Mouse (Mus musculus) hindbrain, embryonic 12.5 days (tissue): ENCODE results near the gene Pla2g2d. TPM values are rescaled to one million over a fixed set of nuclear protein-coding genes. Genes with fewer than 3 reads are reported as not detected.
"Not testable (repeated sequence)": the region's sequence is repeated elsewhere in the genome, so short reads cannot be mapped to it uniquely, and the experiment has no call there.

ENCODE experiments used
- ATAC-seq: fragments of 200-750 bp; cut with Nextera tagmentation; 2 replicates; pipeline ENCODE4 v1.8.0; 2017; ENCODE audit warnings: moderate TSS enrichment; ENCODE audit not compliant: low FRiP score
- H3K27ac ChIP-seq: fragments of 300-500 bp; sonication (generic); 2 replicates; pipeline ENCODE4 v1.5.1; 2016; ENCODE audit warnings: mild to moderate bottlenecking
- H3K27me3 ChIP-seq: fragments of 300-500 bp; sonication (generic); 2 replicates; pipeline ENCODE4 v1.6.1; 2016; ENCODE audit warnings: mild to moderate bottlenecking
- H3K36me3 ChIP-seq: fragments of 300-500 bp; sonication (generic); 2 replicates; pipeline ENCODE4 v1.6.1; 2016; ENCODE audit warnings: mild to moderate bottlenecking
- H3K4me1 ChIP-seq: fragments of 300-500 bp; sonication (generic); 2 replicates; pipeline ENCODE4 v1.6.1; 2016
- H3K4me2 ChIP-seq: fragments of 300-500 bp; sonication (generic); replicated peaks from 2 replicates; pipeline ENCODE4 v1.6.1; 2016; ENCODE audit warnings: mild to moderate bottlenecking
- H3K4me3 ChIP-seq: fragments of 300-500 bp; sonication (generic); 2 replicates; pipeline ENCODE4 v1.5.1; 2016; ENCODE audit warnings: mild to moderate bottlenecking
- H3K9ac ChIP-seq: fragments of 300-500 bp; sonication (generic); 2 replicates; pipeline ENCODE4 v1.6.1; 2016; ENCODE audit warnings: mild to moderate bottlenecking, moderate library complexity
- H3K9me3 ChIP-seq: fragments of 300-500 bp; sonication (generic); replicated peaks from 2 replicates; pipeline ENCODE4 v1.6.1; 2016; ENCODE audit warnings: mild to moderate bottlenecking
- WGBS: fragments of 180-500 bp; shearing (Covaris S2); methylation state at CpG from one replicate; pipeline ENCODE4 v1.1.7; 2016; 5-methylcytosine and 5-hydroxymethylcytosine counted together
- polyA plus RNA-seq: library from polyadenylated mRNA; unstranded; fragments of >200 nt; fragmentation: Nextera tagmentation; extraction: Ambion mirVana; gene quantifications from 2 replicates; pipeline ENCODE4 v1.2.1, GENCODE M21; 2016

Pla2g2d gene
- polyA plus RNA-seq, 1 experiment from 2014 or later, result 0.61 TPM

GRCm38 (mm10) chr4:138806920-138807541, 31.5 kb downstream of the Pla2g2d start:
- Histone ChIP-seq H3K9me3 (no peaks in the 10 kb centered on the region), H3K4me2 (no peak overlapping the region), H3K27ac (no peak overlapping the region), H3K4me1 (peaks cover 3% of the 10 kb centered on the region), H3K27me3 (no peaks in the 10 kb centered on the region), H3K36me3 (no peaks in the 10 kb centered on the region), H3K4me3 (no peak overlapping the region), H3K9ac (no peak overlapping the region)
- ATAC-seq, result no peak
- 71% methylated on average over 7 of the region's 7 CpGs for WGBS

- ATAC-seq, result no peak
- Histone ChIP-seq H3K9ac (no peak overlapping the region), H3K9me3 (no peaks in the 10 kb centered on the region), H3K36me3 (no peaks in the 10 kb centered on the region), H3K4me1 (no peaks in the 10 kb centered on the region), H3K27me3 (no peaks in the 10 kb centered on the region; the same call in 1 of the 2 replicates), H3K4me2 (no peak overlapping the region), H3K4me3 (no peak overlapping the region), H3K27ac (no peak overlapping the region)
- WGBS, result 84% methylated on average over 9 of the region's 9 CpGs
Measured at GRCm38 (mm10) chr4:138816166-138816565, 40.6 kb downstream of the Pla2g2d start.

GRCm38 (mm10) chr4:138817736-138818135, 42.2 kb downstream of the Pla2g2d start:
- Histone ChIP-seq H3K4me2 (no peak overlapping the region), H3K36me3 (no peaks in the 10 kb centered on the region), H3K4me3 (no peak overlapping the region), H3K27me3 (no peaks in the 10 kb centered on the region; the same call in 1 of the 2 replicates), H3K27ac (no peak overlapping the region), H3K4me1 (no peaks in the 10 kb centered on the region), H3K9me3 (no peaks in the 10 kb centered on the region), H3K9ac (no peak overlapping the region)
- no peak for ATAC-seq
- whole genome bisulfite sequencing, result 84% methylated on average over 6 of the region's 6 CpGs

- Histone ChIP-seq H3K27me3 (no peaks in the 10 kb centered on the region), H3K36me3 (no peaks in the 10 kb centered on the region), H3K4me1 (no peaks in the 10 kb centered on the region), H3K9ac (no peak overlapping the region; the same call in 1 of the 2 replicates), H3K4me2 (no peak overlapping the region), H3K4me3 (no peak overlapping the region), H3K27ac (no peak overlapping the region), H3K9me3 (0 out of 2 replicates have a peak, but pooled peaks cover 7% of the 10 kb centered on the region)
- 52% methylated on average over 8 of the region's 8 CpGs for WGBS
- no peak for ATAC-seq
Measured at GRCm38 (mm10) chr4:138819101-138819500, 43.6 kb downstream of the Pla2g2d start.

- Histone ChIP-seq H3K36me3 (no peaks in the 10 kb centered on the region), H3K27me3 (no peaks in the 10 kb centered on the region), H3K9ac (no peak overlapping the region), H3K9me3 (0 out of 2 replicates have a peak, but pooled peaks cover 7% of the 10 kb centered on the region), H3K27ac (no peak overlapping the region), H3K4me3 (no peak overlapping the region), H3K4me2 (no peak overlapping the region), H3K4me1 (no peaks in the 10 kb centered on the region)
- 88% methylated on average over 2 of the region's 2 CpGs for WGBS
- no peak for ATAC-seq
Measured at GRCm38 (mm10) chr4:138821036-138821435, 45.5 kb downstream of the Pla2g2d start.

- H3K4me3 ChIP-seq, H3K27ac ChIP-seq, H3K9ac ChIP-seq, ATAC-seq, H3K9me3 ChIP-seq, H3K4me2 ChIP-seq, H3K27me3 ChIP-seq, H3K4me1 ChIP-seq, H3K36me3 ChIP-seq: not testable (repeated sequence)
- WGBS, result 77% methylated on average over 2 of the region's 2 CpGs
Measured at GRCm38 (mm10) chr4:138824161-138824560, 48.6 kb downstream of the Pla2g2d start.

GRCm38 (mm10) chr4:138824660-138825059, 49.1 kb downstream of the Pla2g2d start:
- Histone ChIP-seq H3K4me2 (no peak overlapping the region), H3K36me3 (no peaks in the 10 kb centered on the region), H3K4me1 (no peaks in the 10 kb centered on the region), H3K27ac (no peak overlapping the region), H3K27me3 (no peaks in the 10 kb centered on the region), H3K9me3 (0 out of 2 replicates have a peak, but pooled peaks cover 7% of the 10 kb centered on the region), H3K9ac (no peak overlapping the region), H3K4me3 (no peak overlapping the region)
- WGBS, result 81% methylated on average over 2 of the region's 2 CpGs
- no peak for ATAC-seq

GRCm38 (mm10) chr4:138825751-138826567, 50.4 kb downstream of the Pla2g2d start:
- Histone ChIP-seq H3K4me3 (no peak overlapping the region), H3K9me3 (0 out of 2 replicates have a peak, but pooled peaks cover 7% of the 10 kb centered on the region), H3K4me1 (no peaks in the 10 kb centered on the region), H3K4me2 (no peak overlapping the region), H3K27me3 (no peaks in the 10 kb centered on the region), H3K36me3 (no peaks in the 10 kb centered on the region), H3K27ac (no peak overlapping the region), H3K9ac (no peak overlapping the region)
- no peak for ATAC-seq
- 59% methylated on average over 18 of the region's 18 CpGs for WGBS

GRCm38 (mm10) chr4:138827147-138827546, 51.6 kb downstream of the Pla2g2d start:
- Histone ChIP-seq H3K9ac (no peak overlapping the region), H3K27me3 (no peaks in the 10 kb centered on the region), H3K9me3 (0 out of 2 replicates have a peak, but pooled peaks cover 7% of the 10 kb centered on the region), H3K4me1 (no peaks in the 10 kb centered on the region), H3K36me3 (no peaks in the 10 kb centered on the region), H3K4me2 (no peak overlapping the region), H3K4me3 (no peak overlapping the region), H3K27ac (no peak overlapping the region)
- WGBS, result 74% methylated on average over 11 of the region's 11 CpGs
- ATAC-seq, result no peak

Other genes with a start within 250 kb of the Pla2g2d start
- 0.87 and 1.0 TPM in 2 replicates for gene Vwa5b1, start 139.9 kb upstream of the Pla2g2d start, polyA plus RNA-seq
- 0.46 and 0.64 TPM in 2 replicates for gene Pla2g2c, start 50.9 kb upstream of the Pla2g2d start, polyA plus RNA-seq
- gene Ubxn10, start 38.6 kb upstream of the Pla2g2d start, polyA plus RNA-seq, result 3.8 and 4.5 TPM in 2 replicates
- gene Pla2g2f, start 18.1 kb upstream of the Pla2g2d start, polyA plus RNA-seq, result 0.14 TPM in 1 of 2 replicates, not detected in the other
- gene Pla2g5, start 87.7 kb downstream of the Pla2g2d start, polyA plus RNA-seq, result not detected in 2 replicates
- gene Gm13030, start 98.2 kb downstream of the Pla2g2d start, polyA plus RNA-seq, result not detected in 2 replicates
- not detected in 2 replicates for gene Pla2g2e, start 102.2 kb downstream of the Pla2g2d start, polyA plus RNA-seq
- gene Otud3, start 138.2 kb downstream of the Pla2g2d start, polyA plus RNA-seq, result 3.3 and 4.0 TPM in 2 replicates
- gene Rnf186, start 191.4 kb downstream of the Pla2g2d start, polyA plus RNA-seq, result not detected in 2 replicates
- 1.1 and 1.4 TPM in 2 replicates for gene Tmco4, start 197.2 kb downstream of the Pla2g2d start, polyA plus RNA-seq